Mouse (Mus musculus): Measurements from ENCODE around the gene Sdf2l1. TPM values are rescaled to one million over a fixed set of nuclear protein-coding genes. Genes with fewer than 3 reads are reported as not detected.

The Sdf2l1 gene
- polyA plus RNA-seq, 1 experiment from 2014 or later = 107 TPM

GRCm38 (mm10) chr16:17147391-17147929, 15.3 kb upstream of the Sdf2l1 start:
- DNase-seq (ENCODE audit: low spot score) = peak; percentile 53
- Histone ChIP-seq H3K4me1 (peaks cover 29% of the 10 kb centered on the region), H3K36me3 (replicated peaks) (peaks cover 21% of the 10 kb centered on the region), H3K4me3 (peak overlapping the region; percentile 72), H3K9me3 (no peaks in the 10 kb centered on the region), H3K27ac (replicated peaks) (peak overlapping the region; percentile 65; the same call in 1 of the 2 replicates), H3K27me3 (replicated peaks; ENCODE audit: low read depth, poor library complexity, severe bottlenecking) (peaks cover 19% of the 10 kb centered on the region)
- WGBS = under 1% methylated on average over 41 of the region's 41 CpGs

- DNase-seq (ENCODE audit: low spot score) = peak; percentile 92
- Histone ChIP-seq H3K4me3 (peak within 1 kb of the TSS; percentile 72), H3K27ac (replicated peaks) (peak within 1 kb of the TSS; percentile 65), H3K36me3 (replicated peaks) (peaks cover 15% of the 10 kb centered on the region), H3K4me1 (peaks cover 29% of the 10 kb centered on the region), H3K9me3 (no peaks in the 10 kb centered on the region), H3K27me3 (replicated peaks; ENCODE audit: low read depth, poor library complexity, severe bottlenecking) (peaks cover 19% of the 10 kb centered on the region)
- under 1% methylated on average over 34 of the region's 34 CpGs for WGBS
Measured at GRCm38 (mm10) chr16:17146772-17147235, 14.6 kb upstream of the Sdf2l1 start, which contains the start of gene Ccdc116. Gene Ccdc116, minus strand, starts transcription at chr16:17147229.

GRCm38 (mm10) chr16:17144339-17144738, 12.2 kb upstream of the Sdf2l1 start, which contains the start of gene Ydjc:
Gene Ydjc, plus strand, starts transcription at chr16:17144621.
- 13% methylated on average over 7 of the region's 7 CpGs for whole genome bisulfite sequencing
- Histone ChIP-seq H3K4me1 (peaks cover 29% of the 10 kb centered on the region), H3K4me3 (0 out of 2 replicates have a peak within 1 kb of the TSS, but pooled peaks have one; percentile 2), H3K27ac (replicated peaks) (no peak within 1 kb of the TSS), H3K9me3 (no peaks in the 10 kb centered on the region), H3K27me3 (replicated peaks; ENCODE audit: low read depth, poor library complexity, severe bottlenecking) (peaks cover 19% of the 10 kb centered on the region), H3K36me3 (replicated peaks) (no peaks in the 10 kb centered on the region)
- DNase-seq (ENCODE audit: low spot score) = peak; percentile 49

- H3K4me1 ChIP-seq = peaks cover 7% of the 10 kb centered on the region
- DNase-seq (ENCODE audit: low spot score) = no peak
- H3K27ac ChIP-seq (replicated peaks) = no peak overlapping the region
- H3K9me3 ChIP-seq = no peaks in the 10 kb centered on the region
- 84% methylated on average over 15 of the region's 15 CpGs for WGBS
- no peak overlapping the region for H3K4me3 ChIP-seq
- no peaks in the 10 kb centered on the region for H3K27me3 ChIP-seq (replicated peaks; ENCODE audit: low read depth, poor library complexity, severe bottlenecking)
- H3K36me3 ChIP-seq (replicated peaks) = no peaks in the 10 kb centered on the region
Measured at GRCm38 (mm10) chr16:17137355-17137754, 5.2 kb upstream of the Sdf2l1 start.

- DNase-seq (ENCODE audit: low spot score) = peak; percentile 39
- 39% methylated on average over 7 of the region's 7 CpGs for WGBS
Measured at GRCm38 (mm10) chr16:17132906-17133200, 670 bp upstream of the Sdf2l1 start.

GRCm38 (mm10) chr16:17131191-17132088, 743 bp downstream of the Sdf2l1 start:
- WGBS = 4% methylated on average over 43 of the region's 43 CpGs
- no peaks in the 10 kb centered on the region for H3K9me3 ChIP-seq
- H3K4me1 ChIP-seq = peaks cover 23% of the 10 kb centered on the region
- H3K36me3 ChIP-seq (replicated peaks) = peaks cover 15% of the 10 kb centered on the region
- DNase-seq (ENCODE audit: low spot score) = peak; percentile 52
- peak overlapping the region; percentile 93 for H3K27ac ChIP-seq (replicated peaks)
- H3K27me3 ChIP-seq (replicated peaks; ENCODE audit: low read depth, poor library complexity, severe bottlenecking) = no peaks in the 10 kb centered on the region
- peak overlapping the region; percentile 87 for H3K4me3 ChIP-seq

More at GRCm38 (mm10) chr16:17132906-17133200, 670 bp upstream of the Sdf2l1 start:
- Histone ChIP-seq H3K9me3 (no peaks in the 10 kb centered on the region), H3K4me1 (peaks cover 23% of the 10 kb centered on the region), H3K4me3 (peak overlapping the region; percentile 87), H3K27me3 (replicated peaks; ENCODE audit: low read depth, poor library complexity, severe bottlenecking) (no peaks in the 10 kb centered on the region), H3K27ac (replicated peaks) (peak overlapping the region; percentile 93), H3K36me3 (replicated peaks) (peaks cover 15% of the 10 kb centered on the region)

GRCm38 (mm10) chr16:17127292-17127691, 4.9 kb downstream of the Sdf2l1 start:
- no peak overlapping the region for H3K27ac ChIP-seq (replicated peaks)
- peaks cover 44% of the 10 kb centered on the region for H3K4me1 ChIP-seq
- no peak overlapping the region for H3K4me3 ChIP-seq
- WGBS = 95% methylated on average over 1 of the region's 1 CpGs
- peak; percentile 44 for DNase-seq (ENCODE audit: low spot score)
- H3K9me3 ChIP-seq = no peaks in the 10 kb centered on the region
- H3K36me3 ChIP-seq (replicated peaks) = peaks cover 31% of the 10 kb centered on the region
- no peaks in the 10 kb centered on the region for H3K27me3 ChIP-seq (replicated peaks; ENCODE audit: low read depth, poor library complexity, severe bottlenecking)

GRCm38 (mm10) chr16:17124871-17125520, 7.2 kb downstream of the Sdf2l1 start, which contains the start of gene 2610318N02Rik:
Gene 2610318N02Rik, minus strand, starts transcription at chr16:17125167.
- no peaks in the 10 kb centered on the region for H3K9me3 ChIP-seq
- WGBS = under 1% methylated on average over 25 of the region's 25 CpGs
- H3K4me3 ChIP-seq = peak within 1 kb of the TSS; percentile 73
- H3K36me3 ChIP-seq (replicated peaks) = peaks cover 46% of the 10 kb centered on the region
- no peaks in the 10 kb centered on the region for H3K27me3 ChIP-seq (replicated peaks; ENCODE audit: low read depth, poor library complexity, severe bottlenecking)
- peaks cover 38% of the 10 kb centered on the region for H3K4me1 ChIP-seq
- peak within 1 kb of the TSS; percentile 91 for H3K27ac ChIP-seq (replicated peaks)
- DNase-seq (ENCODE audit: low spot score) = peak; percentile 92

GRCm38 (mm10) chr16:17124119-17124870, 7.9 kb downstream of the Sdf2l1 start:
- H3K27me3 ChIP-seq (replicated peaks; ENCODE audit: low read depth, poor library complexity, severe bottlenecking) = no peaks in the 10 kb centered on the region
- 2% methylated on average over 22 of the region's 22 CpGs for WGBS
- peaks cover 46% of the 10 kb centered on the region for H3K36me3 ChIP-seq (replicated peaks)
- peak overlapping the region; percentile 91 for H3K27ac ChIP-seq (replicated peaks)
- no peaks in the 10 kb centered on the region for H3K9me3 ChIP-seq
- H3K4me1 ChIP-seq = peaks cover 38% of the 10 kb centered on the region
- peak; percentile 90 for DNase-seq (ENCODE audit: low spot score)
- H3K4me3 ChIP-seq = peak overlapping the region; percentile 73

- H3K27ac ChIP-seq (replicated peaks) = no peak overlapping the region
- no peak for DNase-seq (ENCODE audit: low spot score)
- 0 out of 2 replicates have a peak overlapping the region, but pooled peaks have one; percentile 17 for H3K4me3 ChIP-seq
- WGBS = 53% methylated on average over 14 of the region's 14 CpGs
- H3K4me1 ChIP-seq = peaks cover 38% of the 10 kb centered on the region
- H3K27me3 ChIP-seq (replicated peaks; ENCODE audit: low read depth, poor library complexity, severe bottlenecking) = no peaks in the 10 kb centered on the region
- peaks cover 73% of the 10 kb centered on the region for H3K36me3 ChIP-seq (replicated peaks)
- no peaks in the 10 kb centered on the region for H3K9me3 ChIP-seq
Measured at GRCm38 (mm10) chr16:17121569-17121968, 10.6 kb downstream of the Sdf2l1 start.

- DNase-seq (ENCODE audit: low spot score) = no peak
- peaks cover 100% of the 10 kb centered on the region for H3K36me3 ChIP-seq (replicated peaks)
Measured at GRCm38 (mm10) chr16:17117309-17117799, 14.8 kb downstream of the Sdf2l1 start.

More at GRCm38 (mm10) chr16:17117309-17117799, 14.8 kb downstream of the Sdf2l1 start:
- H3K4me3 ChIP-seq = no peak overlapping the region
- no peaks in the 10 kb centered on the region for H3K27me3 ChIP-seq (replicated peaks; ENCODE audit: low read depth, poor library complexity, severe bottlenecking)
- 89% methylated on average over 5 of the region's 5 CpGs for WGBS
- H3K27ac ChIP-seq (replicated peaks) = no peak overlapping the region
- peaks cover 10% of the 10 kb centered on the region for H3K4me1 ChIP-seq
- H3K9me3 ChIP-seq = no peaks in the 10 kb centered on the region
